9 mouse cellular contexts compared by ENCODE assay signal in the genomic region with DNA sequence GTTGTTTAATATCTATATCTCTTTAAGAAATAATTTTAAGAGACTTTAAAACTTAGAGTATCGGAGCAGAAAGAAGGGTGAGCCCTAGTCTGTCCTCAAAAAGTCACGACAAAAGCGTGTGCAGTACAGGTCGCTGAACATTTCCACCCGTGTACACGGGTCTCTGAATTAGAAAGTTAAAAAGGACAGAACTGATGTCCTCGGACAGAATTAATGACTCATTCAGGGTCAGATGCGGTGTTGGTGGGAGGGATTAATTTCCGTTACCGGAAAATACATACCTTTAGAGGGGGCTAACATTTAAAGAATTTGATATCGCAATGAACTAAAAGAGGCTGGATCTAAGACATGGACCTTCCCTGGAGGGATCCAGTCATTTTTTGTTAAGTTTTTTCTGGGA.
DNase-seq lines count a peak whose midpoint lies in the region; ATAC-seq and TF ChIP-seq lines count a peak whose summit lies in the region.
"Had no signal": no experiment of that assay in that cellular context is flagged by ENCODE, and none has a peak within 500 bp of the region (broad histone marks: within the 10 kb centered on the region; RNA-seq: fewer than 3 reads in every experiment).

No protein-coding gene starts in this region.

- no peaks in the 10 kb centered on the region for H3K36me3 ChIP-seq in kidney, embryonic 14.5 days (ENCODE audit: control insufficient read depth, insufficient read depth, low read length)
- no peaks in the 10 kb centered on the region for H3K36me3 ChIP-seq in hindbrain, embryonic 13.5 days
- H3K36me3 ChIP-seq in midbrain, embryonic 13.5 days, result no peaks in the 10 kb centered on the region

- H3K27ac ChIP-seq in kidney, embryonic 14.5 days (ENCODE audit: low read depth, low read length), result peak overlapping the region; percentile 97; the same call in 1 of the 2 replicates
- H3K27ac ChIP-seq in bone marrow macrophage, adult 2 months (ENCODE audit: insufficient read depth, low read depth, low read length), result peak overlapping the region; percentile 94
- peak overlapping the region; percentile 99 for H3K27ac ChIP-seq in hindbrain, embryonic 13.5 days
- peak overlapping the region; percentile 99 for H3K27ac ChIP-seq in midbrain, embryonic 13.5 days

- DNase-seq in kidney, postnatal 25 days, result no peak
- DNase-seq in frontal cortex, postnatal 36 days (ENCODE audit: low spot score in 2 of 2), result no peak
- DNase-seq in urinary bladder, postnatal 25 days (ENCODE audit: low spot score), result no peak
- no peak for DNase-seq in embryo, embryonic 10 days (ENCODE audit: low spot score)

- H3K9ac ChIP-seq in kidney, embryonic 14.5 days (ENCODE audit: low read depth, low read length), result peak overlapping the region; percentile 78; the same call in 1 of the 2 replicates
- H3K9ac ChIP-seq in hindbrain, embryonic 13.5 days, result peak overlapping the region; percentile 91
- H3K9ac ChIP-seq in midbrain, embryonic 13.5 days (replicated peaks), result peak overlapping the region; percentile 90

- H3K9me3 ChIP-seq in kidney, embryonic 14.5 days (ENCODE audit: control insufficient read depth, low read length), result no peaks in the 10 kb centered on the region
- H3K9me3 ChIP-seq in hindbrain, embryonic 13.5 days, result no peaks in the 10 kb centered on the region
- H3K9me3 ChIP-seq in midbrain, embryonic 13.5 days, result no peaks in the 10 kb centered on the region

- ATAC-seq in kidney, embryonic 14.5 days (ENCODE audit: low FRiP score, low TSS enrichment), result no peak
- no peak for ATAC-seq in hindbrain, embryonic 13.5 days (ENCODE audit: low FRiP score)
- ATAC-seq in midbrain, embryonic 13.5 days, result no peak

- H3K27me3 ChIP-seq in kidney, embryonic 14.5 days (ENCODE audit: control insufficient read depth, insufficient read depth, low read length), result no peaks in the 10 kb centered on the region
- peaks cover 4% of the 10 kb centered on the region; the same call in 1 of the 2 replicates for H3K27me3 ChIP-seq in hindbrain, embryonic 13.5 days
- peaks cover 8% of the 10 kb centered on the region for H3K27me3 ChIP-seq in midbrain, embryonic 13.5 days
- H3K27me3 ChIP-seq: Patski had no signal

- peaks cover 13% of the 10 kb centered on the region for H3K4me1 ChIP-seq in kidney, embryonic 14.5 days (ENCODE audit: control insufficient read depth, insufficient read depth, low read length)
- H3K4me1 ChIP-seq in bone marrow macrophage, adult 2 months (ENCODE audit: control insufficient read depth, insufficient read depth, low read length), result peaks cover 19% of the 10 kb centered on the region
- peaks cover 15% of the 10 kb centered on the region for H3K4me1 ChIP-seq in hindbrain, embryonic 13.5 days (replicated peaks)
- H3K4me1 ChIP-seq in midbrain, embryonic 13.5 days (replicated peaks), result peaks cover 17% of the 10 kb centered on the region

- peak overlapping the region; percentile 81 for H3K4me2 ChIP-seq in kidney, embryonic 14.5 days (replicated peaks; ENCODE audit: low read depth, low read length)
- peak overlapping the region; percentile 72 for H3K4me2 ChIP-seq in hindbrain, embryonic 13.5 days
- peak overlapping the region; percentile 76 for H3K4me2 ChIP-seq in midbrain, embryonic 13.5 days (replicated peaks)

- TF ChIP-seq POLR2A in bone marrow macrophage, adult 2 months (IDR thresholded peaks at IDR 0.05; ENCODE audit: borderline replicate concordance, low read depth, low read length), result no peak

- H3K4me3 ChIP-seq in kidney, embryonic 14.5 days (ENCODE audit: low read length), result peak overlapping the region; percentile 94
- H3K4me3 ChIP-seq in bone marrow macrophage, adult 2 months (ENCODE audit: insufficient read depth, low read length), result peak overlapping the region; percentile 65
- peak overlapping the region; percentile 98 for H3K4me3 ChIP-seq in hindbrain, embryonic 13.5 days
- peak overlapping the region; percentile 86 for H3K4me3 ChIP-seq in midbrain, embryonic 13.5 days (replicated peaks)

- 8% methylated on average over 11 of the region's 11 CpGs for WGBS in kidney, embryonic 14.5 days
- WGBS in hindbrain, embryonic 13.5 days, result 9% methylated on average over 11 of the region's 11 CpGs
- WGBS in midbrain, embryonic 13.5 days, result 11% methylated on average over 11 of the region's 11 CpGs

- TF ChIP-seq CTCF in bone marrow macrophage, adult 2 months (IDR thresholded peaks at IDR 0.05; ENCODE audit: low read depth, low read length), result no peak
